Mouse (Mus musculus) stomach, embryonic 14.5 days (tissue): ENCODE data around the gene Creld1. TPM values are rescaled to one million over a fixed set of nuclear protein-coding genes. Genes with fewer than 3 reads are reported as not detected.

Experiments
- ATAC-seq: fragments of 200-750 bp; cut with Nextera tagmentation; 2 replicates; pipeline ENCODE4 v1.8.0; 2017; ENCODE audit warnings: low read depth, moderate TSS enrichment; ENCODE audit not compliant: insufficient number of reproducible peaks, insufficient read depth, low FRiP score
- H3K27ac ChIP-seq: fragments of 300-500 bp; sonication (generic); 2 replicates; pipeline ENCODE4 v1.5.1; 2014; ENCODE audit warnings: mild to moderate bottlenecking, low read length, moderate library complexity, mixed read lengths
- H3K27me3 ChIP-seq: fragments of 300-500 bp; sonication (generic); 2 replicates; pipeline ENCODE4 v1.6.1; 2014; ENCODE audit warnings: low read length, control low read depth, mixed read lengths; ENCODE audit not compliant: control insufficient read depth, insufficient read depth
- H3K36me3 ChIP-seq: fragments of 300-500 bp; sonication (generic); 2 replicates; pipeline ENCODE4 v1.6.1; 2014; ENCODE audit warnings: mild to moderate bottlenecking, control low read depth, low read length, moderate library complexity, mixed read lengths; ENCODE audit not compliant: control insufficient read depth, insufficient read depth
- H3K4me1 ChIP-seq: fragments of 300-500 bp; sonication (generic); 2 replicates; pipeline ENCODE4 v1.6.1; 2014; ENCODE audit warnings: low read length, control low read depth, mixed read lengths; ENCODE audit not compliant: control insufficient read depth, insufficient read depth
- H3K4me2 ChIP-seq: fragments of 300-500 bp; sonication (generic); replicated peaks from 2 replicates; pipeline ENCODE4 v1.6.1; 2014; ENCODE audit warnings: low read depth, low read length, control low read depth
- H3K4me3 ChIP-seq: fragments of 300-500 bp; sonication (generic); 2 replicates; pipeline ENCODE4 v1.5.1; 2014; ENCODE audit warnings: low read depth, low read length, control low read depth
- H3K9ac ChIP-seq: fragments of 300-500 bp; sonication (generic); replicated peaks from 2 replicates; pipeline ENCODE4 v1.6.1; 2014; ENCODE audit warnings: low read depth, mild to moderate bottlenecking, control low read depth, low read length, moderate library complexity, mixed read lengths
- H3K9me3 ChIP-seq: fragments of 300-500 bp; sonication (generic); 2 replicates; pipeline ENCODE4 v1.6.1; 2016; ENCODE audit warnings: low read depth, low read length, control low read depth; ENCODE audit not compliant: control insufficient read depth
- WGBS: fragments of 180-500 bp; shearing (Covaris S2); extraction: QIAGEN DNeasy Blood & Tissue Kit; methylation state at CpG from one replicate; pipeline ENCODE4 v1.1.7; 2014; 5-methylcytosine and 5-hydroxymethylcytosine counted together
- polyA plus RNA-seq: library from polyadenylated mRNA; unstranded; fragments of >200 nt; fragmentation: Nextera tagmentation; extraction: Ambion mirVana; gene quantifications from 2 replicates; pipeline ENCODE4 v1.2.1, GENCODE M21; 2014

Creld1 gene
- polyA plus RNA-seq, 1 experiment from 2014 or later: 16.0 TPM

- Histone ChIP-seq H3K4me1 (peaks cover 5% of the 10 kb centered on the region), H3K4me2 (peak overlapping the region; percentile 92), H3K9ac (no peak overlapping the region; the same call in 1 of the 2 replicates), H3K27me3 (no peaks in the 10 kb centered on the region), H3K9me3 (no peaks in the 10 kb centered on the region), H3K27ac (0 out of 2 replicates have a peak overlapping the region, but pooled peaks have one; percentile 56), H3K4me3 (peak overlapping the region; percentile 96), H3K36me3 (peaks cover 5% of the 10 kb centered on the region; the same call in 1 of the 2 replicates)
- no peak; the same call in 1 of the 2 replicates for ATAC-seq
- 41% methylated on average over 9 of the region's 9 CpGs for WGBS
Measured at GRCm38 (mm10) chr6:113442087-113442441, 41.0 kb upstream of the Creld1 start.

GRCm38 (mm10) chr6:113442442-113443090, 40.5 kb upstream of the Creld1 start, which contains the start of gene Jagn1:
Jagn1 (plus strand) TSS chr6:113442569.
- Histone ChIP-seq H3K9me3 (no peaks in the 10 kb centered on the region), H3K36me3 (peaks cover 9% of the 10 kb centered on the region; the same call in 1 of the 2 replicates), H3K4me2 (peak within 1 kb of the TSS; percentile 92), H3K27ac (peak within 1 kb of the TSS; percentile 56; the same call in 1 of the 2 replicates), H3K4me1 (peaks cover 5% of the 10 kb centered on the region), H3K9ac (peak within 1 kb of the TSS; percentile 82), H3K4me3 (peak within 1 kb of the TSS; percentile 96), H3K27me3 (no peaks in the 10 kb centered on the region)
- peak; percentile 92 for ATAC-seq
- under 1% methylated on average over 45 of the region's 45 CpGs for WGBS

- 49% methylated on average over 12 of the region's 12 CpGs for WGBS
- peak overlapping the region; percentile 96 for H3K4me3 ChIP-seq
- H3K36me3 ChIP-seq: peaks cover 13% of the 10 kb centered on the region
- ATAC-seq: no peak
- no peaks in the 10 kb centered on the region for H3K9me3 ChIP-seq
- H3K9ac ChIP-seq: peak overlapping the region; percentile 82
- peaks cover 5% of the 10 kb centered on the region for H3K4me1 ChIP-seq
- H3K27ac ChIP-seq: peak overlapping the region; percentile 46; the same call in 1 of the 2 replicates
- no peaks in the 10 kb centered on the region for H3K27me3 ChIP-seq
- H3K4me2 ChIP-seq: peak overlapping the region; percentile 92
Measured at GRCm38 (mm10) chr6:113443091-113443490, 40.0 kb upstream of the Creld1 start.

GRCm38 (mm10) chr6:113444207-113444965, 38.7 kb upstream of the Creld1 start:
- no peak for ATAC-seq
- H3K4me3 ChIP-seq: no peak overlapping the region
- H3K4me1 ChIP-seq: peaks cover 5% of the 10 kb centered on the region
- no peaks in the 10 kb centered on the region for H3K27me3 ChIP-seq
- no peak overlapping the region for H3K27ac ChIP-seq
- H3K9me3 ChIP-seq: no peaks in the 10 kb centered on the region
- H3K4me2 ChIP-seq: no peak overlapping the region
- WGBS: 76% methylated on average over 6 of the region's 8 CpGs
- H3K36me3 ChIP-seq: peaks cover 18% of the 10 kb centered on the region
- H3K9ac ChIP-seq: no peak overlapping the region

- peaks cover 5% of the 10 kb centered on the region for H3K4me1 ChIP-seq
- no peak overlapping the region for H3K27ac ChIP-seq
- peaks cover 18% of the 10 kb centered on the region for H3K36me3 ChIP-seq
- WGBS: 95% methylated on average over 4 of the region's 4 CpGs
- no peaks in the 10 kb centered on the region for H3K9me3 ChIP-seq
- H3K4me3 ChIP-seq: no peak overlapping the region
- H3K4me2 ChIP-seq: no peak overlapping the region
- no peak for ATAC-seq
- H3K9ac ChIP-seq: no peak overlapping the region
- H3K27me3 ChIP-seq: no peaks in the 10 kb centered on the region
Measured at GRCm38 (mm10) chr6:113447639-113448038, 35.5 kb upstream of the Creld1 start.

- no peak for ATAC-seq
- H3K27ac ChIP-seq: no peak overlapping the region
- WGBS: 70% methylated on average over 2 of the region's 2 CpGs
Measured at GRCm38 (mm10) chr6:113451839-113452238, 31.3 kb upstream of the Creld1 start.

GRCm38 (mm10) chr6:113455007-113455406, 28.1 kb upstream of the Creld1 start:
- H3K9ac ChIP-seq: no peak overlapping the region
- no peaks in the 10 kb centered on the region for H3K27me3 ChIP-seq
- peaks cover 2% of the 10 kb centered on the region; the same call in 1 of the 2 replicates for H3K4me1 ChIP-seq
- 55% methylated on average over 5 of the region's 5 CpGs for WGBS
- H3K27ac ChIP-seq: no peak overlapping the region
- no peak overlapping the region for H3K4me3 ChIP-seq
- H3K4me2 ChIP-seq: no peak overlapping the region
- H3K36me3 ChIP-seq: no peaks in the 10 kb centered on the region
- H3K9me3 ChIP-seq: no peaks in the 10 kb centered on the region
- ATAC-seq: no peak

More at GRCm38 (mm10) chr6:113451839-113452238, 31.3 kb upstream of the Creld1 start:
- H3K9ac ChIP-seq: no peak overlapping the region
- no peaks in the 10 kb centered on the region for H3K9me3 ChIP-seq
- H3K4me1 ChIP-seq: no peaks in the 10 kb centered on the region
- no peak overlapping the region for H3K4me3 ChIP-seq
- peaks cover 14% of the 10 kb centered on the region for H3K36me3 ChIP-seq
- H3K27me3 ChIP-seq: no peaks in the 10 kb centered on the region
- no peak overlapping the region for H3K4me2 ChIP-seq

GRCm38 (mm10) chr6:113457952-113458534, 25.1 kb upstream of the Creld1 start, which contains the start of gene Il17re:
Il17re (plus strand) TSS chr6:113458484.
- ATAC-seq: no peak
- peak within 1 kb of the TSS; percentile 52; the same call in 1 of the 2 replicates for H3K27ac ChIP-seq

More at GRCm38 (mm10) chr6:113457952-113458534, 25.1 kb upstream of the Creld1 start, which contains the start of gene Il17re:
- H3K9me3 ChIP-seq: no peaks in the 10 kb centered on the region
- peaks cover 2% of the 10 kb centered on the region; the same call in 1 of the 2 replicates for H3K4me1 ChIP-seq
- H3K27me3 ChIP-seq: no peaks in the 10 kb centered on the region
- H3K4me2 ChIP-seq: peak within 1 kb of the TSS; percentile 30
- H3K4me3 ChIP-seq: peak within 1 kb of the TSS; percentile 15; the same call in 1 of the 2 replicates
- no peak within 1 kb of the TSS for H3K9ac ChIP-seq
- no peaks in the 10 kb centered on the region for H3K36me3 ChIP-seq
- WGBS: 59% methylated on average over 10 of the region's 10 CpGs
